Mouse (Mus musculus) right cerebral cortex, postnatal 25 days (tissue): ENCODE data around the gene Zfp423.

ENCODE experiments used
- DNase-seq: peaks from one replicate; pipeline ENCODE4 v3.0.0; 2022

Gene Zfp423

DNA sequence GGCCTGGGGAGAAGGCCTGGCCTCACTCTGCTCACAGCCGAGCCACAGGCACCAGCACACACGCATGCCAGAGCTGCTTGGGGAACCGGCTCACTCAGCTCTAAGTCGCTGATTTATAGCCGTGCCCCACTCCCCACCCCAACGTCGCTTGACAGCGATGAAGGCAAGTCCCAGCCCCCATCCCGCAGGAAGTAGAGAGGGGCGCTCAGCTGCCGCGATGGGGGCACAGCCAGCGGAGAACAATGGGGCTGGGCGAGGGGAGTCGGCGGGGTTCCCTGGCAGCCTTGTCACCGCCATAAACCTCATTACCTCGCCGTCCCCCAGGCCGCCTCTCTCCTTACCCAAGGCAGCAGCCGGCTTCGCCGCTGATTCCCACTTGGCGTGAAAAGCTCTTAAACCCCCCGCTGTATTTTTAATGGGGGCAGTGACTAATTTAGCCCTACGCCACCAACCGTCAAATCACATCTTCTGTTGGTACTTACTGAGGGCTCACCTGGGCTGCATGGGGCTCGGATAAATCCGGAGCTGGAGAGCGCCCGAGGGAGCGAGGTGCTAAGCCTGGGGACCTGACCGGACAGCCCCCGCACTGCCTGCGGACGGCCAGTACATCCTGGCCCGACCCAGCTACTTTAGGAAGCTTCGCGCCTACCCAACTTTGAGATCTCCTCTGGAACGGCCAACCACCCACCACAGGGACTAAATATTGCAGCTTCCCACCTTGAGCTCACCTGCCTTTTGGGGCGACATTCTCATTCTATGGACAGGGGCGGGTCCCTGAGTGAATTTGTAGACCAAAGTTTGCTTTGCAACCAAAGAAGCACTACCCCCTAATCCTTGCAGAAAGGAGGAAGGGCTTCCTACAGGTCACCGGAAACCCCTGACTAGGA, 299.1 kb downstream of the Zfp423 start:
- no peak for DNase-seq

DNA sequence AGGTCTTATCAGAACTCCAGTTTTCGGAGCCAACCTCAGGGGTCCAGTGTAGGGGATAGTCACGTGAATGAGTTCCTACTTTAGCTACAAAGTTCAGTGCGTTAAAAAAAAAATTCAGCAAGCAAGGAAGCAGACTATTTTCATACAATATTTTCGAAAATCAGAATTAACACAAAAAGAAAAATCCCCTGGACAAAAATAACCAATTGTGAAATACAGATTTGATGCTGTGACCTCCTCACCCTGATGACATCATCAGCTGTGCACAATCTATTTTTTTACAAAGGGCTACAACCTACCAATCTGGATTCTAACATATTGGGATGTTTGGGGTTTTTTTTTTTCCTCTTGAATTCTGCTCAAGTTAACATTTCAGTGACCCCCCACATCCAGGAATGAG, 301.9 kb downstream of the Zfp423 start:
- DNase-seq: no peak

DNA sequence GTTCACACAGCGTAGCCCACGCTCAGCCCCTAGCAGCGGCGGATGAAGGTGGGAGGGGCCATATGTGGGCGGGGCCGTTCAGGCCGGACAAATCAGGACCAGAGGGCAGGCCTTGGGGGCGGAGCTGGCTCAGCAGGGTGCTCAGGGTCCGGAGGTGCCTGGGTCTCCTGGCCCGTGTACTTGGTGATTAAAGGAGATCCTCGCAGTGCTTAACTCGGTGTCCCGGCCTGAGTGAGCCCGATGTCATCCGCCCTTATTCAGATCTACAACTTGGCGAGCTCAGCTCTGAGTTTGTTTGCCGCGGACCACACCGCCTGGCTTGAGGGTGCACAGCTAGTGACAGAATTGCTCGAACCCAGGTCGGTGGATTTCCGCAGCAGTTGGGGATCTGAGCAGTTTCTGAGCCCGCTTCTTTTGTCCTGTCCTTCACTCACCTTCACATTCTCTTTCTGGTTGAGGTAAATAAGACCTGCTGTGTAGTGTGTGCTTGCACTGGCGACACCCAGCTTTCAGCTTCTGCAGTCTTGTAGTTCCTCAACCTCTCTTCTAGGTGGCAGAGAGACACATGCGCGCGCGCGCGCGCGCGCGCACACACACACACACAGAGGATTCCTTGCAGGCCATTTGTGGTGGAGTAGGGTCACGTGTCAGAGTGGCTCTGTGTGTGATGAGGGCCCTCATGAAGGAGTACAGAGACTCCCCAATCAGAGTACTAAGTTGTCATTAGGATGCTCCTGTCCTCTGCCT, 302.7 kb downstream of the Zfp423 start:
- peak; percentile 36 for DNase-seq

DNA sequence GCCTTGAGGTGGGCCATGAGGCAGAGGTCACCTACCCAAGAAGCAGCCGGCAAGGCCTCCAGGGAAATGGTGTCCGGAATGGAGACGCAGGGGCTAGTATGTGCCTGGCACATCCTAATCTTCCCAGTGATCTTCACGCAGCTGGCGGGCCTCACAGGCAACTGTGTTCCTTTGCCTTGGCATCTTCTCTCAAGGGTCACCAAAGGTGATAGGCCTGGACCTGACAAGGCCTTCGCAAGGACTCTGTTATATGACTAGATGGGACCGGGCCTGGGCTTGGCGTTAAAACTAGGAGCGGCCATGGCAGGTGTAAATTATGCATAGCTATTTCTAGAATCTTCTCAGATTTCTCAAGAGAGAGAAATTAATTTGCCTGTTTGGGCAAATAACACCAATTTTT, 303.4 kb downstream of the Zfp423 start:
- no peak for DNase-seq

DNA sequence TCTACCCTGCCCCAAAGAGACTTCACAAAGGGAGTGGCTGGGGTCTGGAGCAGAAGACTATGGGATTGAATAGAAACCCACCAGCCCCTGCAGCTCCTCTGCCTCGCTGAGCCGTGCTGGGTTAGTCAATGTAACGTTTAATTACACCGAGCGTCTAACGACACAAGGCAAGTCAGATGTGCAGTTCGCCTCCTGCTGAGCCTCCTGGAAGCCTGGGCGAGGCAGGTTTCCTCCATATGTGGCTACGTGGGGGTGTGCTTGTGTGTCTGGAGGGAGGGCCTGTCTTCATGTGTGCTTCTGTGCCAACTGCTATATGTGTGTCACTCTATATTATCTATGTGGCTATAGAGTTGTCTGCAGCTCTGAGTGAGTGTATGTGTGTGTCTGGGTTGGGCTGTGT, 311.6 kb downstream of the Zfp423 start:
- DNase-seq: no peak

DNA sequence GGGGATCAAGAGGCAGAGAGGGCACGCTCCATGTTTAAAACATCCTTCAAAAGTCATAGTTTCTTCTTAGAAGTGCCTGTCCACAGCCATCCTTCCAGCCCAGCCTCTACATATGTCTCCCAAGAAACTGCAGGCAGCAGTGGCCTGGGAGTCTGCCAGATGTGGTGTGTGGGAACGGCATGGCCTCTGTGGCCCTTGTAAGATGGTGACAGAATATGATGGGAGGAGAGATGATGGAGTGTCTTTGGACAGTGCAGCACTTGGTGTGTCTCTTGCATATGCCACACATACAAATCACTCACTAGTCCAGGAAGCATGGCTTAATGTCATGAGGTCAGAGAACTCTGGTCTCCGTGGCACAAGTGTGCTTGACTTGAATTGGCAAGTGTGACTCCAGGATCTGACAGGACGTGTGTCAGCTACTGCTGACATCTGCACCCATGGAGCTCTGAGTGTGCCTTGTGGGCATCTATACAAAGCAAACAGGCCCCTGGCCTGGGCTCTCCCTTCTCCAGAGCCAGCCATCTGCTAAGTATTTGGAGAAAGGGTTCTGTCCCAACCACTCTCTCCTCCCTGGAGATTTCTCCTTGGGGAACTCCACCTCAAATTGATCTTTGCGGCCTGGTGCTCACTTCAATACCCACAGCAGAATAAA, 313.4 kb downstream of the Zfp423 start:
- DNase-seq: no peak

DNA sequence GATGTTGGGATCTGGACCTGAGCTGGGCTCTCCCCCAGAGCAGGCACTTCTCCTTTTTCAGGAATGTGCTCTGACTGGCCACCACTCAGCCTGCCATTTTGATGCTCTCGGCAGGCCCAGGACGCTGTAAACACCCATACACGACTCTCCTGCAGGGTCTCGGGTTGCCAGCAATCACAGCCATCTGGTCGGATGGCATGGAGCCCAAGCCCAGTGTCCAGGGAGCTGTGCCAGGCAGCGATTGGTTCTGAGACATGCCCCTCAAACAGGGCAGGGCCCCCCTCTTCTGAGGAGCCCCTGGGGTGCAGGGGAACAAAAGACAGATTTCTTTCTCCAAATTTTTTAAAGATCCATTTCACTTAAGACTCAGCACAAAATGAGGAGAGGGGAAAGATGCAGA, 314.0 kb downstream of the Zfp423 start:
- no peak for DNase-seq

DNA sequence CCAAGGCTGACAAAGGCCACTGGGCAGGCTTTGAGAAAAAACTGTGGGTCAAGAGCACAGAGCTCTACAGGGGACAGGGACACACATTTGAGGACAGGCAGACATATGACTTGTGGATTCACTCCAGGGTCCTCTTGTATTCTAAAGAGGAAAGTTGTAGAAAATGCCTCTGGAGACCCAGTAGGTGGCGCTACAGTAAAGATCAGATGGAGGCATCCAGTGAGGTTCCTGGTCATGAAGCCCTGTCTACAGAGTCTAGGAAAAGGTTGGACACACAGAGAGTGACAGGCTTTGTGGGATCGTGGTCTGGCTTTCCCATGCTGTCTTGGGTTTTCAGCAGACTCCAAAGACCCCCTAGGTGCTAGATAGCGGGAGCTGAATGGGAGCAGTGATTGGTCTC, 318.5 kb downstream of the Zfp423 start:
- DNase-seq: no peak

DNA sequence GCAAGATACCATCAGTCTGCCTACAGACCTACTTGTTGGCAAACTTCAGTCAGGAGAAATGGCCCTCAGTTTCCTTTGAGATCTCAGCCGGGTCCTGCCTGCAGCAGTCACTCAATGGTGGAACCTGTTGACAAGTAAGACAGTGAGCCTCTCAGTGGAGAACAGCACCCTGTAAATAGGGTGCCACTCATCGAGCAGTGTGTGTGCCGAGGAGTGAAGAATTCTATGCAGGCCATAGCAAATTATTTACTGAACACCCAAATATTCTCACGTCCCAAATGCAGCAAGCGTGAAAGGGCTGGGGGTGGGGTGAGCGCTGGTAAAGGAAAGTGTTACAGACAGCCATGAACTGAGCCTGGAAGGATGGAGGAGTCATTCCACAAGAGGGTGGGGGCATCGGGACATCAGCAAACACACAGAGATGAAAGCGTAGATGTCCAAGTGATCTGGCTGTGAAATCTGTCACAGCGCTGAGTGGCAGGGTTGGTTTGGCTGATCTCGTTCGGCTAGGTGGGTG, 323.1 kb downstream of the Zfp423 start:
- no peak for DNase-seq

DNA sequence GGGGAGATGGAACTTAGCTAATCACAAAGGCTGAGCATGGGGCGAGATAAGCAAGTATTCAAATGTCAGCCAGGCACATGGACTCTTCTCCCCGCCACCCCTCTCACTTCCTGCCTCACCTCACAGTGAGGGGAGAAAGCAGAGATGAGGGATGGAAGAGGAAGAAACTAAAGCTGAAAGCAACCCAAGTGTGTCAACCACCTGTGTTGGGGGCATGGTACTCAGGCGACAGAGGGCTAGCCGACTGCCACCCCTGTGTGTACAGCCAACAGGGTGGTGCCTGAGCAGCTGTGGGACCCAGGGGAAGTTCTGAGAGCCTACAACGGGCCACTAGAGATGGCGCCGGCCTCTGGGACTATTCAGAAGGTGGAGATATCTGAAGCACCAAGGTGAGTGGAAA, 327.6 kb downstream of the Zfp423 start:
- no peak for DNase-seq

DNA sequence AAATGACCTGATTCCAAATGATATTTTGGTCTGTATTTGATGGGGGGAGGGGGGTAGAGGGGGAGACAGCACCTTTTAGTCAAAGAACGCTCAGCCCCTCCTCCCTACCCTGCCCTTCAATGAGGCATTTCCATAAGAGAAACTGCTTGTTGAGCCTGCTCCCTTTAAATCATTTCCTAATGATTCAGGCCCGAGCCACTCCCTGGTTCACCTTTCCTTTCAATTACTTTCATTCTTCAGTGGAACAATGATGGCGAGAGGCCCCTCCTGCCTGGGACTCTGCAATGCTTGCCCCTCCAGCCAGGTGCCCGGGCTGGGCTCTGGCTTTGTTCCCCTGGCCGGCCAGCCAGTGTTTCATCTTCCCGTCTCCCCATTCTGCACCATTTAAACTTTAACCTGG, 329.7 kb downstream of the Zfp423 start:
- DNase-seq: no peak

DNA sequence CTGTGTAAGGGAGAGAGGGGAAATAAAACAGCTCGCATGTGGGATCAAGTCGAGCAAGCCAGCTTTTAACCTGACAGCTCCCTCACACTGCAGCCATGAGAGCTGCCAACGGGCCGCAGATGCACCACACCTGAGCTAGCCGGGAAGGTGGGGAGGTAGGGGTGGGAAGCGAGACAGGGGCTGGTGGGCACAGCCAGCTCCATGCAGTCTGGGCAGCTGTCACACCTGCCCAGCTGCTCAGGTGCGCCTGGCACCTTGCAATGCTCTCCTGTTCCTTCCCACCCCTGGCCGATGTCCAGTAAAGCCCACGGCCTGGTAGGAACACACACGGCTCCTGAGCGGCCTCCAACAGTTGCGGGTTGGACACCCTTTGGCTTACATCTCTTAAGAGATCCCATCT, 338.2 kb downstream of the Zfp423 start:
- no peak for DNase-seq

DNA sequence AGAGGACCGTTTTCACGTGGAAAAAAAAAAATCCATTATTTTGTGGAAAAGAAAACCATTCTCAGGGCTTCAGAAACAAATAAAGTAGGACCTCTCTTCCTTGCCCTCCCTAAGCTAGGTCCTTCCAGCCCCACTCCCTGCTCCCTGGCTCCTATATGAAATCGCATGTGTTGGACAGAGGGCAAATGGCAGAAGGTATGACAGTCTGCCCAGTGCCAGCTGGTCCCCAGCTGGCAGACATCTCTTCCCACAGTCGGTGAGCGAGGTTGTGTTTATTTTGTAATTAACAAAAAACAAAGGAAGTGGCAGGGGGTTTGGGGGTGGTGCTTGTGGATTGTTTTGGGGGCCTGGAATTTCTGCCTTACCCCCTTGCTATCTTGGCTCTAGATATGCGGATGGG, 339.2 kb downstream of the Zfp423 start:
- DNase-seq: no peak

DNA sequence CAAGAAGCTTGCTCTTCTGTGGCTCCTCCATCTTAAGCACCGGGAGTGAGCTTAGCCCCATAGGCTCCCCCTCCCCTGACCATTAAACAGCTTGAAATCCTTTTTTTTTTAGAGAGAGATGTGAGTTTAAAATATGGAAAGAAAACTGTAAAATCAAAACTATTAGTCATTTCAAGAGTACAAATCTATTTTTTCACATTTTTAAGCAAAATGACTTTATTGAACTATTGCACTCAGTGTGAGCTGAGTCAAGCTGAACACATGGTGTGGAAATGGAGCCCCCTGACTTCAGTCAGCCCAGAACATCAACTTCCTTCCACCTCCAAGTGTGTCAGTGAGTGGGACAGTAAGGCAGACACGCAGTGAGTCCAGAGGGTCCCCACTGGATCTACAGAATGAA, 339.9 kb downstream of the Zfp423 start:
- DNase-seq: no peak

DNA sequence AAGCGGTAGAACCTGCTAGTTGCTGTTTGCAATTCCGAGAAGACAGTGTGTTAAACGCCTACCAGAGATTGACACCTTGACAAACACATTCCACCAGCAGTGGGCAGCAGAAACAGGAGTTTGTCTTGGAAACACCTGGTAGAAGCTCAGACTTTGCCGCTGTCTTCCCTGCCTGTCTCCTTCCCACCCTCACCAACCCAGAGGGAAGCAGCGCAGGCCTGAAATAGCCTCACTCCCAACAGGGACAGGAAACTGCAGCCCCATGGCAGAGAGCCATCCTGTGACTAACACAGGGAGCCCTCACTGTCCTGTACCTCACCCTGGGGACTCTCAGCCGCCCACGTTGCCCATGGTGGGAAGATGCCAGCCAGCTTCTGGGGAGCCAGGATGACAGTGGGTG, 340.3 kb downstream of the Zfp423 start:
- peak; percentile 19 for DNase-seq

DNA sequence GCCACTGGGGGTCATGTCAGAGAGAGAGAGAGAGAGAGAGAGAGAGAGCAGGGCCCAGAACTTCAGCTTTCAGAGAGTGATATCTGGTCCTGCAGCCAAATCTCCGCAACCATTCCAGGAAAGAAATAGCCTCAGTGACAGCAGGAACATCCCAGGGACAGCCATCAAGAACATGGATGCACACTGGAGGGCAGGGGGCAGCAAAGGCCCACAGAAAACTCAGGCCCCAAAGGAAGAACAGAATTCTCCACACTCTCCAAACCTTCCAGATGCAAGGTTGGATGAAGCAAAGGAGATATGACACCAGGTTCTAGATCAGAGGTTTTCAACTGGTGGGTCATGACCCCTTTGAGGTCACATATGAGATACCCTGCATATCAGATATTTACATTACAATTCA, 345.7 kb downstream of the Zfp423 start:
- no peak for DNase-seq
